Mouse (Mus musculus) granulocyte monocyte progenitor cell, adult 5-6 weeks (primary cell): ENCODE results near the gene Gm8909. TPM values are rescaled to one million over a fixed set of nuclear protein-coding genes. Genes with fewer than 3 reads are reported as not detected.
"Not testable (repeated sequence)": the region's sequence is repeated elsewhere in the genome, so short reads cannot be mapped to it uniquely, and the experiment has no call there.

Experiments
- ATAC-seq: replicated peaks from 2 replicates; pipeline ENCODE4 v1.8.0; 2016; ENCODE audit warnings: mild to moderate bottlenecking, moderate TSS enrichment, inconsistent platforms; ENCODE audit not compliant: poor library complexity, severe bottlenecking
- total RNA-seq, 2 experiments: library from RNA; stranded (forward) in 1 of 2; stranded (reverse) in 1 of 2; fragments of 200-712, 200-1000 nt in 1 of 2; fragments of >200 nt in 1 of 2; fragmentation: Nextera tagmentation in 1 of 2; gene quantifications; 2 replicates each; pipeline ENCODE4 v1.2.3; 2014 to 2017

Gm8909 gene
- total RNA-seq, 2 experiments from 2014 or later: not detected

- ATAC-seq: not testable (repeated sequence)
Observed at GRCm38 (mm10) chr17:36166901-36167300, 1.4 kb downstream of the Gm8909 start.

DNA sequence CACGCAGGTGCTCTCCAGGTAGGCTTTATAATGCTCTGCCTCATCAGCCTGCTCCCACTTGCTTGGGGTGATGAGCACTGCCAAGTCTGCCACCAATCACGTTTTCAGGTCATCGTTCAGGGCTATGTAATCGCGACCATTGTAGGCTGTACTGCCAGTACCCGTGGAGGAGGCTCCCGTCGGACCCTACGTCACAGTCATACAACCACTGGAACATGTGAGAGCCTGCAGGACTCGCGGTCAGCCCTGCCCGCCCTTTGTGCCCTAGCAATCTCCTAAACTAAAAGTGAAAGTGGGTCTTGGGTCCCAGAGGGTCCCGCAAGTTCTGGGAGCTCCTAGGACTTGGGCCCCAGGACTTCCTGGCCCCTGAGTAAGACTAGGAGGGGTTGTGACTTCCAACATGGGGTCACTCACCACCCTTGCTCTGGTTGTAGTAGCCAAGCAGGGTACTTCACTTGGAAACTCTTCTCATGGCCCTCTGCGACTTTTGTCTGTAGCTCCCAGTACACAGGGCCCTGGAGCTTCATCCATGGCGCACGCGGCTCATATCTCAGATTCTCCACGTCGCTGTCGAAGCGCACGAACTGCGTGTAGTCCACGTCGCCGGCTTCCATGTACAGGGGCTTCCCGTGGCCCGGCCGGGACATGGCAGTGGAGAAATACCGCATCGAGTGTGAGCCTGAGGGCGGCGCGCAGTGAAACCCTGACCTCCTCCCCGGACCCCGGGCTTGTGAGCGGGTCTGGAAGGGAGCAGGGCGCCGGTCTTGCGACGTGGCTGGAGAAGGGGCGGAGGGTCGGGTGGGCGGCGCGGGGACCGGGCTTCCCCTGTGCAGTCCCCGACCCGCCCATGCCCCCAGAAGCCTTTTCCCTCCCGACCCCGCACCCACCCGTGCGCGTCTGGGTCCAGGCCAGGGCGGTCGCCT, 6.9 kb downstream of the Gm8909 start:
- ATAC-seq: peak; percentile 72

DNA sequence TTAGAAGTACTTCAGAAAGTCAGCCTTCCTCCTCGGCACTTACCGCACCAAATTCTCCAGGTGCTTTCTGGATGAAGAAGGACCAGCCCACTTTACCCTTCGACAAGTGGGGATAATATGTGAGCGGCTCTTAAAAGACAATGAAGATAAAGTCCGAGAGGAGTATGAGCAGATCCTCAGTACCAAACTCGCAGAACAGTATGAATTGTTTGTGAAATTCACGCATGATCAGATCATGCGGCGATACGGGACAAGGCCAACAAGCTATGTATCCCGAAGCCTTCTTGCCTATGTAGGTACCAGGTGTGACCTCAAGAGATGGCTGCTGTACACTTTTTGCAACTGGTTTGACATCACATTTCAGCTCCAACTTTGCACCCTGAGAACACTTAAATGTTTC, 10.1 kb downstream of the Gm8909 start:
- ATAC-seq: not testable (repeated sequence)

DNA sequence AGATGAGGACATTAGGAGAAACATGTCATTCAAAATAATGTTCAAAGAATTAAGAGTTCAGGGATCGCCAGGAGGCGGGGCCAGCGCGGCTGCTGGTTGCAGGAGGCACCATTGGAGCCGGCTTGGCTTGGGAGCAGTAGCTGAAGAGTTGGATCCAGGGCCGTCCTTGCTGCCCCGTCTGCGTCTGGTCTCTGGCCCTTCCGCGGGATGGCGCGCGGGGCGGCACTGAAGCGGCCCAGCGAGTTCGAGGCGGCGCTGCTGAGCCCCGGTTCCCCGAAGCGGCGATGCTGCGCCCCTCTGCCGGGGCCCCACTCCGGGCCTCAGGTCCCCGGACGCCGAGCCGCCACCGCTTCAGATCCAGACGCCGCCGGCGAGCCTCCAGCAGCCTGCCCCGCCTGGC, 10.6 kb downstream of the Gm8909 start:
- peak; percentile 36 for ATAC-seq

DNA sequence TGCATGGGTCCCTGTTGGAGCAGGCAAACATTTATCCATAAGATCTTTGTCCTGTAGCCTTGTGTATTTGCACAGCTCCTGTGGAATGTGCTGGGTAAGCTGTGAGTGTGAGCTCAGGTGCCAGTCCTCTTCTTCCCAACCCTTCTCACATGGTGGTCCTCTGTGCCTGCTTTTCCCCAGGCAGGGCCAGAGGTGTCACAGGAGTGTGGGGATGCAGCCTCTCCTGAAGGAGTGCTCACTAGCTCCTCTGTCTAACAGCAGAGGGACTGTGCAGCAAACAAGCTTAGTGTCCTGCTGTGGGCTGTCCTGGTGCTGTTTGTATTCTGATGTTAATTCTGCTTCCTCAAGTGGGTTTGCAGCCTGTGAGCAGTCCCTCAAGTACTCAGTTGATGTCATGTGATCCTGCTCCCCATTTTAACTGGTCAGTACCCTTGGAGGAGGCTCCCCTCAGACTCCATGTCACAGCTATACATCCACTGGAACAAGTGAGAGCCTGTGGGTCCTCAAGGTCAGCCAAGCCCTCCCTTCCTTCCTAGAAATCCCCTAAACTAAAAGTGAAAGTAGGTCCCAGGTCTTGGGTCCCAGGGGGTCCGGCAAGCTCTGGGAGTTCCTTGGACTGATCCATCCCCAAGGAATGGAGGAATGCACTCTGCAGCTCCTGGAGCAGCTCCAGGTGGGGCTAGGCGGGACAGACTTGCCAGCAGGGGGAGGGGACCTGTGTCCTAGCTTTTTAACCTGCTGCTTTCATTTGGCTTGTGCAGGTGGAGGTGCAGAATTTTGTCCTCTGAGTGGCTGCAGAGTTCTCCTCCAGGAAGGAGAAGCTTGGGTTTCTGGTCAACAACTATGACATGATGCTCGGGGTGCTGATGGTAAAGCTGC, 13.8 kb downstream of the Gm8909 start:
- ATAC-seq: no peak

GRCm38 (mm10) chr17:36151200-36151599, 17.1 kb downstream of the Gm8909 start:
- ATAC-seq: not testable (repeated sequence)

- not testable (repeated sequence) for ATAC-seq
Observed at GRCm38 (mm10) chr17:36148468-36148867, 19.9 kb downstream of the Gm8909 start.

DNA sequence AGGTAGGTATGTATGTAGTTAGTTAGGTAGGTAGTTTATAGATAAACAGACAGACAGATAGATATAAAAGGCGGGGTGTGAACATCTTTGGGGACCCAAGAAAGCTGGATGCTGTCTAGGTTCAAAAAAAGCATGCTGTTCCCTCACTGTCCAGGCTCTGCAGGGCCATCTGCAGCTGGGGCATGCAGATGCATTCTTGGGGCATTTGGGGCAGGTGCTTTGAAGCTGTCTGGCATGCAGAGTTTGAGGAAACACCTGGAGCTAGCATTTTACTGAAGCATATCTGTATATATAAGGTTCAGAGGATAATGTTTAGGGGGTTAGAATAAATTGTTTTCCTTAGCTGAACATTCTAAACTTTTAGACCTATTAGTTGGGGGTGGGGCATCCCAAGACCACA, 21.4 kb downstream of the Gm8909 start:
- not testable (repeated sequence) for ATAC-seq

- ATAC-seq: 0 out of 2 replicates have a peak, but pooled peaks have one; percentile 20
Observed at GRCm38 (mm10) chr17:36145861-36146156, 22.5 kb downstream of the Gm8909 start.

- peak; percentile 70 for ATAC-seq
Observed at GRCm38 (mm10) chr17:36145111-36145860, 23.1 kb downstream of the Gm8909 start.

- not testable (repeated sequence) for ATAC-seq
Observed at GRCm38 (mm10) chr17:36136299-36136848, 32.0 kb downstream of the Gm8909 start.

- ATAC-seq: peak; percentile 72
Observed at GRCm38 (mm10) chr17:36135421-36136231, 32.7 kb downstream of the Gm8909 start.

- no peak for ATAC-seq
Observed at GRCm38 (mm10) chr17:36131516-36132265, 36.6 kb downstream of the Gm8909 start.

- ATAC-seq: not testable (repeated sequence)
Observed at GRCm38 (mm10) chr17:36128968-36129817, 39.1 kb downstream of the Gm8909 start, which contains the start of gene Gm7030. TSS of gene Gm7030 (minus strand) at chr17:36129425.

DNA sequence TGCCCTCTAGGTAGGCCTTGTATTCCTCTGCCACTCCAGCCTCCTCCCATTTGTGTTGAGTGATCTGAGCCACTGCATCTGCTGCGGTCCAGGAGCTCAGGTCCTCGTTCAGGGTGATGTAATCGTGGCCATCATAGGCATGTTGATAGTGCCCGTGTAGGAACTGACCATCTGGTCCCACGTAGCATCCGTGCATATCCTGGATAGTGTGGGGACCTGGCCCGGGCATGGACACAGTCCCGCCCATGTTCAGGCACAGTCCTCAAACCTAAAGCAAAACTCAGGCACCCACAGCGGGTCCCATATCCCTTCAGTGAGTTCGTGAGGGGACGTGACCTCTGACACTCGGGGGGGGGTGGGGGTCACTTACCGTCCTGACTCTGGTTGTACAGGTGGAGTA, 39.8 kb downstream of the Gm8909 start:
- not testable (repeated sequence) for ATAC-seq

DNA sequence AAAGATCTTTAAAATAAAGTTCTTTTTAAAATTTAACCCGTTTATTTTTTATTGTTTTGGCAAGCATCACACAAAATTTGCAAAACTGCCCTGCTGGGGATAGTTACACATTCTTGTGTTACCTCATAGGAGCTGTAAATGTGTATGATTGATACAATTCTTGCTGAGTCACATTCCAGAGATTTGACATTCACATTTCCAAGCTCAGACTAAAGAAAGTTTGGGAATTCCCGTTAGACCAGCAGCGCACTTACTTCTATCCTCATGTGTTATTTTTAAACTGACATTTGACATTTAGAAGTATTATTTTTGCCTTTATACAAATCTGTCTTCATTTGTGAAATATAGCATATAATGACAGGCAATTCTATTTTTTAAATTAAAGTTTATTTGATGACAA, 44.2 kb downstream of the Gm8909 start:
- ATAC-seq: not testable (repeated sequence)

GRCm38 (mm10) chr17:36121352-36122020, 46.9 kb downstream of the Gm8909 start, which contains the start of gene Gm19684:
TSS of gene Gm19684 (plus strand) at chr17:36121678.
- peak; percentile 94 for ATAC-seq
